Mouse (Mus musculus) C3H10T1/2 (cell line): ENCODE results near the gene Il1f10. TPM values are rescaled to one million over a fixed set of nuclear protein-coding genes. Genes with fewer than 3 reads are reported as not detected.

Experiments
- polyA plus RNA-seq, 2 experiments: library from polyadenylated mRNA; unstranded; fragments of >200 nt; fragmentation: generic; extraction: Trizol; gene quantifications; one replicate each; pipeline ENCODE4 v1.2.1; 2012; ENCODE audit warnings: missing spikeins in 2 of 2

The Il1f10 gene
- not detected for polyA plus RNA-seq

DNA sequence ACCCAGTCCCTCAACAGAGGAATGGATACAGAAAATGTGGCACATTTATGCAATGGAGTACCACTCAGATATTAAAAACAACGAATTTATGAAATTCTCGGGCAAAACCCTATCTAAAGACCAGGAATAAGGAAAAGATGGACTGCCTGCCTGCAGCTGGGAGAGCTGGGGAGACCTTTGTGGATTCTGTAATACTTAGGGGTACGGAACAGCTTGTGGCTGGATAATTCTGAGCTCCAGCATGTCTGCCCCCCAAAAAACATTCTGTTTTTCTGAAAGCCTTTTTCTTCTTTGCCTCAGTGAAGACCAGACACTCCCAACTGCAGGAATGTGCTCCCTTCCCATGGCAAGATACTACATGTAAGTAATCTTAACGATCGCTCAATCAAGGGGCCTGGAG lies at the start of gene Il1f10:
Gene Il1f10 (plus strand): TSS at position 301 of the 400 bp plus-strand sequence.

DNA sequence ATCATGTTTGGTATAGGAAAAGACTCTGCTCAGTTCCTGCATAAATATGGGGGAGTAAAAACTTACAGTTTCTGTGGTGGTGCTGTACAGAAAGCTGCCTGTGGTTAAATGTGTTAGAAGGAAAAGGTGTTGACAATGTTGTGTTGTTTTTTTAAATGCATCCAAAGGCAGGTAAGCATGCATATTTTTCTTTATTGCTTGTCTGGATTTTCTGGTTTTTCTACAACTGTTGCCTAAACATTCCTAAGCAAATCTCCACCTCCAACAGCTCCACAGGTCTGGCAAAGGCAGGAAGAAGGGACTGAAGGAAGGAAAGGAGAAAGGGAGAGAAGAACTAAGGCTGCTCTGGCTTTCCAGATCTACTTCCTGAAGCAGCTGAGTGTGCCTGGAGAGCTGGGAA lies 14.3 kb upstream of the Il1f10 start, which contains the start of gene Il1f5:
Gene Il1f5 (plus strand): TSS at position 301 of the 400 bp plus-strand sequence.

DNA sequence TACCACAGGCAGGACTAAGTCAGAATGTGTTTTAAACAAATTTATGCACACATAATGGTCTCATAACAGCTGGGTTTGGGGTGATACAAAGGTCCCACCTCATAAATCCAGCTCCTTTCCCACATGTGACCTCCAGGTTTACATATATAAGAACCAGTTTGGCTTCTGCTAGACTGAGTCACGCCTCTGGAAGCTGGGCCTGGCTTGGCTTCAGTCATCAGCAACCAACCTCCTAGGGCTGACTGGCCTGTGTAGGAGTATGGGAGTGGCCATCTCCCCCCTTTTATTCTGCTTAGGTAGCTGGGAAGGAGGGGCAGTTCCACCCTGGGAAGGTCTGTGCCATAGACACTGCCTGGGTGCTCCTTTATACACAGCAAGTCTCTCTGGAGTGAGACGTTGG lies 45.5 kb downstream of the Il1f10 start, which contains the start of gene Il1rn:
Gene Il1rn (plus strand): TSS at position 309 of the 400 bp plus-strand sequence.

Other genes starting within 250 kb of the Il1f10 start
- gene Hnmt, start 241.8 kb upstream of the Il1f10 start, polyA plus RNA-seq = not detected
- gene Tbpl2, start 194.6 kb upstream of the Il1f10 start, polyA plus RNA-seq = not detected
- gene Il1f8, start 138.0 kb upstream of the Il1f10 start, polyA plus RNA-seq = not detected
- gene Il1f9, start 104.7 kb upstream of the Il1f10 start, polyA plus RNA-seq = not detected
- not detected for gene Il1f6, start 75.8 kb upstream of the Il1f10 start, polyA plus RNA-seq
- not detected for gene Il1f5, start 14.2 kb upstream of the Il1f10 start, polyA plus RNA-seq
- 10 to 100 TPM in 1 of 2 experiments, under 1 TPM in 1; 0.04 to 12.5 TPM for gene Il1rn, start 45.7 kb downstream of the Il1f10 start, polyA plus RNA-seq
- gene Psd4, start 76.4 kb downstream of the Il1f10 start, polyA plus RNA-seq = 1 to 10 TPM in 1 of 2 experiments, not detected in 1; 1.7 TPM
- gene Pax8, start 184.4 kb downstream of the Il1f10 start, polyA plus RNA-seq = under 1 TPM; 0.02 to 0.18 TPM